Mouse (Mus musculus) limb, embryonic 14.5 days (tissue): ENCODE measurements around the gene Tcf7. TPM values are rescaled to one million over a fixed set of nuclear protein-coding genes. Genes with fewer than 3 reads are reported as not detected.

Experiments
- ATAC-seq: fragments of 200-750 bp; cut with Nextera tagmentation; 2 replicates; pipeline ENCODE4 v1.8.0; 2017; ENCODE audit warnings: low read depth, moderate number of reproducible peaks, moderate TSS enrichment; ENCODE audit not compliant: low FRiP score
- DNase-seq: peaks from one replicate; pipeline ENCODE4 v3.0.0-alpha.2; 2015; ENCODE audit warnings: low spot score
- H3K27ac ChIP-seq: fragments of 300-500 bp; sonication (generic); replicated peaks from 2 replicates; pipeline ENCODE4 v1.5.1; 2014; ENCODE audit warnings: low read depth, mild to moderate bottlenecking, low read length, moderate library complexity, mixed read lengths
- H3K27me3 ChIP-seq: fragments of 300-500 bp; sonication (generic); 2 replicates; pipeline ENCODE4 v1.6.1; 2014; ENCODE audit warnings: low read length, mixed read lengths; ENCODE audit not compliant: control insufficient read depth, insufficient read depth
- H3K36me3 ChIP-seq: fragments of 300-500 bp; sonication (generic); 2 replicates; pipeline ENCODE4 v1.6.1; 2014; ENCODE audit warnings: mild to moderate bottlenecking, low read length, moderate library complexity, mixed read lengths; ENCODE audit not compliant: control insufficient read depth, insufficient read depth
- H3K4me1 ChIP-seq: fragments of 300-500 bp; sonication (generic); 2 replicates; pipeline ENCODE4 v1.6.1; 2014; ENCODE audit warnings: antibody characterized with exemption, low read length, mixed read lengths; ENCODE audit not compliant: control insufficient read depth, insufficient read depth
- H3K4me2 ChIP-seq: fragments of 300-500 bp; sonication (generic); replicated peaks from 2 replicates; pipeline ENCODE4 v1.6.1; 2014; ENCODE audit warnings: low read depth, mild to moderate bottlenecking, low read length, moderate library complexity; ENCODE audit not compliant: severe bottlenecking
- H3K4me3 ChIP-seq: fragments of 300-500 bp; sonication (generic); replicated peaks from 2 replicates; pipeline ENCODE4 v1.5.1; 2014; ENCODE audit warnings: low read length
- H3K9ac ChIP-seq: fragments of 300-500 bp; sonication (generic); 2 replicates; pipeline ENCODE4 v1.6.1; 2014; ENCODE audit warnings: mild to moderate bottlenecking, low read depth, low read length, moderate library complexity; ENCODE audit not compliant: severe bottlenecking
- H3K9me3 ChIP-seq: fragments of 300-500 bp; sonication (generic); 2 replicates; pipeline ENCODE4 v1.6.1; 2016; ENCODE audit warnings: low read length; ENCODE audit not compliant: control insufficient read depth
- POLR2A ChIP-seq: fragments of 200-500 bp; IDR thresholded peaks from 2 replicates; pipeline ENCODE4 v1.8.0; 2012; ENCODE audit warnings: inconsistent platforms, mild to moderate bottlenecking, moderate library complexity, borderline replicate concordance; ENCODE audit not compliant: insufficient read depth, insufficient read length; ENCODE audit errors: extremely low read depth
- WGBS: fragments of 180-500 bp; shearing (Covaris S2); extraction: QIAGEN DNeasy Blood & Tissue Kit; methylation state at CpG from one replicate; pipeline ENCODE4 v1.1.7; 2014; 5-methylcytosine and 5-hydroxymethylcytosine counted together
- polyA plus RNA-seq, 2 experiments: library from polyadenylated mRNA; depleted of rRNA in 1 of 2; stranded (reverse) in 1 of 2; unstranded in 1 of 2; fragments of >200 nt; fragmentation: Nextera tagmentation in 1 of 2; extraction: Ambion mirVana in 1 of 2; gene quantifications; 2 replicates each; pipeline versions ENCODE4 v1.2.1 to v1.2.3; 2012 to 2014

The Tcf7 gene
- polyA plus RNA-seq, 2 experiments = 13.2 to 14.0 TPM

- Histone ChIP-seq H3K4me3 (peak overlapping the region; percentile 100), H3K9ac (peak overlapping the region; percentile 99), H3K4me2 (peak overlapping the region; percentile 65), H3K27ac (no peak overlapping the region), H3K4me1 (peaks cover 16% of the 10 kb centered on the region; the same call in 1 of the 2 replicates), H3K9me3 (no peaks in the 10 kb centered on the region), H3K27me3 (no peaks in the 10 kb centered on the region), H3K36me3 (peaks cover 11% of the 10 kb centered on the region)
- TF ChIP-seq POLR2A = no peak
- 21% methylated on average over 3 of the region's 3 CpGs for WGBS
- DNase-seq (no peak), ATAC-seq (no peak)
Measured at GRCm38 (mm10) chr11:52233043-52233653, 49.7 kb downstream of the Tcf7 start.

GRCm38 (mm10) chr11:52231606-52232541, 50.9 kb downstream of the Tcf7 start, which contains the start of gene Skp1a:
Gene Skp1a (plus strand): TSS chr11:52231995.
- peak within 1 kb of the TSS; percentile 99 for H3K9ac ChIP-seq
- H3K27ac ChIP-seq = peak within 1 kb of the TSS; percentile 99
- H3K4me2 ChIP-seq = peak within 1 kb of the TSS; percentile 65
- ATAC-seq (peak; percentile 94), DNase-seq (peak; percentile 92)
- H3K36me3 ChIP-seq = no peaks in the 10 kb centered on the region
- no peaks in the 10 kb centered on the region for H3K27me3 ChIP-seq
- under 1% methylated on average over 68 of the region's 87 CpGs for WGBS
- peak; percentile 99 for TF ChIP-seq POLR2A
- H3K4me1 ChIP-seq = peaks cover 16% of the 10 kb centered on the region; the same call in 1 of the 2 replicates
- peak within 1 kb of the TSS; percentile 100 for H3K4me3 ChIP-seq
- no peaks in the 10 kb centered on the region for H3K9me3 ChIP-seq

GRCm38 (mm10) chr11:52230694-52231093, 52.1 kb downstream of the Tcf7 start:
- H3K9me3 ChIP-seq = no peaks in the 10 kb centered on the region
- WGBS = 53% methylated on average over 5 of the region's 5 CpGs
- no peak for ATAC-seq

GRCm38 (mm10) chr11:52228722-52229448, 53.9 kb downstream of the Tcf7 start:
- no peak for ATAC-seq

More at GRCm38 (mm10) chr11:52230694-52231093, 52.1 kb downstream of the Tcf7 start:
- Histone ChIP-seq H3K27me3 (no peaks in the 10 kb centered on the region), H3K4me2 (peak overlapping the region; percentile 61), H3K27ac (no peak overlapping the region), H3K4me1 (peaks cover 16% of the 10 kb centered on the region; the same call in 1 of the 2 replicates), H3K9ac (peak overlapping the region; percentile 99; the same call in 1 of the 2 replicates), H3K4me3 (peak overlapping the region; percentile 100; the same call in 1 of the 2 replicates), H3K36me3 (no peaks in the 10 kb centered on the region)
- DNase-seq = no peak
- TF ChIP-seq POLR2A = no peak

More at GRCm38 (mm10) chr11:52228722-52229448, 53.9 kb downstream of the Tcf7 start:
- Histone ChIP-seq H3K27ac (no peak overlapping the region), H3K36me3 (no peaks in the 10 kb centered on the region), H3K9ac (no peak overlapping the region), H3K4me2 (no peak overlapping the region), H3K4me3 (no peak overlapping the region), H3K27me3 (no peaks in the 10 kb centered on the region), H3K9me3 (no peaks in the 10 kb centered on the region), H3K4me1 (peaks cover 16% of the 10 kb centered on the region; the same call in 1 of the 2 replicates)
- 78% methylated on average over 7 of the region's 7 CpGs for WGBS
- no peak for TF ChIP-seq POLR2A
- no peak for DNase-seq
